Mouse (Mus musculus): ENCODE measurements at regions not wholly inside any gene's neighbourhood (a gene's known extent, or its start where the extent isn't known, plus 50 kb on each side); places are given as distances from the start of the nearest gene placed in this dataset.
A peak's percentile ranks its signal among the peaks of the same experiment; 100 is the strongest.

- no peak for DNase-seq
These were observed 183.5 kb downstream of the Pten start for GRCm38 (mm10) chr19:32940806-32941205.

- no peak for DNase-seq
These were observed 186.4 kb downstream of the Pten start for GRCm38 (mm10) chr19:32943594-32944230.

GRCm38 (mm10) chr19:32947081-32947855 lies 190.0 kb downstream of the Pten start:
- no peak for DNase-seq

- DNase-seq, result no peak
These were observed 193.0 kb downstream of the Pten start for GRCm38 (mm10) chr19:32950252-32950651.

GRCm38 (mm10) chr19:32950794-32951193 lies 193.5 kb downstream of the Pten start:
- DNase-seq, result no peak

- no peak for DNase-seq
These were observed 195.1 kb downstream of the Pten start for GRCm38 (mm10) chr19:32952425-32952824.

GRCm38 (mm10) chr19:32952928-32953687 lies 195.8 kb downstream of the Pten start:
- DNase-seq, result no peak

GRCm38 (mm10) chr19:32954001-32954605 lies 196.8 kb downstream of the Pten start:
- DNase-seq, result peak; percentile 82

- DNase-seq, result no peak
These were observed 197.6 kb downstream of the Pten start for GRCm38 (mm10) chr19:32954942-32955341.

- DNase-seq, result peak; percentile 67
These were observed 199.0 kb downstream of the Pten start for GRCm38 (mm10) chr19:32956143-32956915.

GRCm38 (mm10) chr19:32956916-32957558 lies 199.7 kb downstream of the Pten start:
- peak; percentile 23 for DNase-seq

GRCm38 (mm10) chr19:32958276-32958675 lies 201.0 kb downstream of the Pten start:
- DNase-seq, result no peak

- no peak for DNase-seq
These were observed 201.5 kb downstream of the Pten start for GRCm38 (mm10) chr19:32958791-32959190.

- DNase-seq, result peak; percentile 19
These were observed 202.5 kb downstream of the Pten start for GRCm38 (mm10) chr19:32959844-32960195.

- peak; percentile 13 for DNase-seq
These were observed 203.1 kb downstream of the Pten start for GRCm38 (mm10) chr19:32960196-32960947.

GRCm38 (mm10) chr19:32961525-32961924 lies 204.2 kb downstream of the Pten start:
- DNase-seq, result no peak

- no peak for DNase-seq
These were observed 206.7 kb downstream of the Pten start for GRCm38 (mm10) chr19:32963983-32964382.

GRCm38 (mm10) chr19:32965488-32965887 lies 208.2 kb downstream of the Pten start:
- no peak for DNase-seq

GRCm38 (mm10) chr19:32969213-32969776 lies 212.0 kb downstream of the Pten start:
- peak; percentile 69 for DNase-seq

- DNase-seq, result no peak
These were observed 214.8 kb downstream of the Pten start for GRCm38 (mm10) chr19:32972116-32972515.

GRCm38 (mm10) chr19:32973130-32973529 lies 215.8 kb downstream of the Pten start:
- no peak for DNase-seq

All from retina, postnatal 1 day (tissue).